23 mouse cellular contexts compared by ENCODE assay signal in genomic region chr12:3789626-3790185, GRCm38 (mm10). TPM values are rescaled to one million over a fixed set of nuclear protein-coding genes. Genes with fewer than 3 reads are reported as not detected.
A peak's percentile ranks its signal among the peaks of the same experiment; 100 is the strongest.
DNase-seq lines count a peak whose midpoint lies in the region; ATAC-seq and TF ChIP-seq lines count a peak whose summit lies in the region.
"Had no signal": no experiment of that assay in that cellular context is flagged by ENCODE, and none has a peak within 500 bp of the region (broad histone marks: within the 10 kb centered on the region; RNA-seq: fewer than 3 reads in every experiment).

No protein-coding gene starts in this region.

- no peak overlapping the region for H3K9ac ChIP-seq in stomach, embryonic 14.5 days (replicated peaks; ENCODE audit: low read depth, low read length)
- no peak overlapping the region for H3K9ac ChIP-seq in stomach, postnatal 0 days (ENCODE audit: low read length)
- H3K9ac ChIP-seq in CH12.LX (ENCODE audit: insufficient read depth, low read depth) = no peak overlapping the region
- H3K9ac ChIP-seq: embryonic facial prominence, embryonic 12.5 days; embryonic facial prominence, embryonic 15.5 days; forebrain, postnatal 0 days; hindbrain, embryonic 12.5 days; hindbrain, embryonic 15.5 days had no signal

- H3K4me3 ChIP-seq in stomach, embryonic 14.5 days (ENCODE audit: low read depth, low read length) = no peak overlapping the region
- H3K4me3 ChIP-seq in stomach, postnatal 0 days (ENCODE audit: low read depth, low read length) = no peak overlapping the region
- no peak overlapping the region for H3K4me3 ChIP-seq in thymus, adult 2 months (ENCODE audit: control insufficient read depth, insufficient read depth, low read length)
- H3K4me3 ChIP-seq in CH12.LX (replicated peaks in 1 of 3; ENCODE audit: low read depth in 2 of 3, low read length in 2 of 3, poor library complexity in 1 of 3) = no peak overlapping the region
- H3K4me3 ChIP-seq in layer of hippocampus, adult 2 months = no peak overlapping the region
- H3K4me3 ChIP-seq: embryonic facial prominence, embryonic 12.5 days; embryonic facial prominence, embryonic 15.5 days; gastrocnemius, adult 2 months; hindbrain, embryonic 12.5 days; hindbrain, embryonic 15.5 days had no signal

- 58% methylated on average over 5 of the region's 5 CpGs for WGBS in stomach, embryonic 14.5 days
- WGBS in stomach, postnatal 0 days = 54% methylated on average over 5 of the region's 5 CpGs
- WGBS in thymus, adult 2 months = 73% methylated on average over 5 of the region's 5 CpGs

- H3K36me3 ChIP-seq in stomach, embryonic 14.5 days (ENCODE audit: control insufficient read depth, insufficient read depth, low read length) = no peaks in the 10 kb centered on the region
- no peaks in the 10 kb centered on the region for H3K36me3 ChIP-seq in stomach, postnatal 0 days (ENCODE audit: control insufficient read depth, insufficient read depth, low read length)
- H3K36me3 ChIP-seq in thymus, adult 2 months (ENCODE audit: control insufficient read depth, insufficient read depth, low read length) = no peaks in the 10 kb centered on the region
- no peaks in the 10 kb centered on the region for H3K36me3 ChIP-seq in CH12.LX (replicated peaks in 1 of 2; ENCODE audit: control insufficient read depth in 1 of 2, insufficient read depth in 1 of 2, low read length in 1 of 2)
- H3K36me3 ChIP-seq: embryonic facial prominence, embryonic 12.5 days; embryonic facial prominence, embryonic 15.5 days; hindbrain, embryonic 12.5 days; hindbrain, embryonic 15.5 days had no signal

- no peak for TF ChIP-seq RAD21 in CH12.LX (IDR thresholded peaks at IDR 0.05; ENCODE audit: low read depth, low read length)

- in situ Hi-C loops in CH12.LX (cut with MboI; ENCODE audit: low pct_ligation_motif_present, low pct_unique_long_range_greater_than_20kb, low sequenced_read_pairs) = no loop called here

- no peak for ATAC-seq in stomach, embryonic 14.5 days (ENCODE audit: insufficient number of reproducible peaks, insufficient read depth, low FRiP score, low read depth)
- ATAC-seq in stomach, postnatal 0 days (ENCODE audit: low FRiP score, low TSS enrichment) = no peak
- ATAC-seq: forebrain, embryonic 14.5 days; forebrain, postnatal 0 days had no signal

- TF ChIP-seq CTCF in stomach, postnatal 0 days (IDR thresholded peaks at IDR 0.05; ENCODE audit: low read depth) = no peak
- TF ChIP-seq CTCF in thymus, adult 2 months (IDR thresholded peaks at IDR 0.05; ENCODE audit: borderline replicate concordance, control insufficient read depth, extremely low read depth, insufficient read depth, low read length, poor library complexity) = no peak
- no peak for TF ChIP-seq CTCF in CH12.LX (conservative IDR thresholded peaks at IDR 0.05 in 1 of 2, IDR thresholded peaks at IDR 0.05 in 1 of 2; ENCODE audit: low read depth in 2 of 2, low read length in 2 of 2)
- no peak for TF ChIP-seq CTCF in layer of hippocampus, adult 2 months (conservative IDR thresholded peaks at IDR 0.05)

- no peaks in the 10 kb centered on the region for H3K27me3 ChIP-seq in stomach, embryonic 14.5 days (ENCODE audit: control insufficient read depth, insufficient read depth, low read length)
- H3K27me3 ChIP-seq in stomach, postnatal 0 days (ENCODE audit: control insufficient read depth, insufficient read depth, low read length) = no peaks in the 10 kb centered on the region
- H3K27me3 ChIP-seq in thymus, adult 2 months (ENCODE audit: control insufficient read depth, insufficient read depth, low read length) = no peaks in the 10 kb centered on the region
- peaks cover 3% of the 10 kb centered on the region for H3K27me3 ChIP-seq in CH12.LX (replicated peaks)
- H3K27me3 ChIP-seq: embryonic facial prominence, embryonic 12.5 days; embryonic facial prominence, embryonic 15.5 days; hindbrain, embryonic 12.5 days; hindbrain, embryonic 15.5 days had no signal

- no peak for DNase-seq in stomach, postnatal 0 days (ENCODE audit: low spot score)
- peak; percentile 48 for DNase-seq in thymus, postnatal 4 days
- no peak for DNase-seq in thymus, adult 2 months
- peak; percentile 43 for DNase-seq in CH12.LX (ENCODE audit: extremely low read depth)
- DNase-seq in liver = no peak
- no peak for DNase-seq in layer of hippocampus, adult 2 months (ENCODE audit: low spot score in 2 of 2)
- DNase-seq: adrenal gland, adult 2 months; adrenal gland, postnatal 14 days; B cell, adult 2 months; cerebellum, adult 11 months; cerebellum, adult 8-10 months; cerebellum, postnatal 14 days; forebrain, postnatal 0 days; gastrocnemius, adult 2 months; gastrocnemius, postnatal 14 days; heart, adult 11 months had no signal

- TF ChIP-seq POLR2A in thymus, adult 2 months (IDR thresholded peaks at IDR 0.05; ENCODE audit: control insufficient read depth, extremely low read depth, insufficient read depth, low read length, poor library complexity) = no peak
- TF ChIP-seq POLR2A in CH12.LX (IDR thresholded peaks at IDR 0.05; ENCODE audit: low read depth, low read length) = no peak

- dilution Hi-C loops in CH12.LX (cut with MboI; ENCODE audit: extremely low pct_ligation_motif_present, extremely low pct_unique_long_range_greater_than_20kb, low sequenced_read_pairs) = no loop called here

- TF ChIP-seq EP300 in stomach, postnatal 0 days (optimal IDR thresholded peaks at IDR 0.05) = no peak
- TF ChIP-seq EP300 in CH12.LX (IDR thresholded peaks at IDR 0.05; ENCODE audit: low read length) = peak; percentile 36; the same call in 1 of the 2 replicates

- H3K4me1 ChIP-seq in stomach, embryonic 14.5 days (ENCODE audit: control insufficient read depth, insufficient read depth, low read length) = peaks cover 44% of the 10 kb centered on the region
- H3K4me1 ChIP-seq in stomach, postnatal 0 days (replicated peaks; ENCODE audit: control insufficient read depth, insufficient read depth) = peaks cover 7% of the 10 kb centered on the region
- H3K4me1 ChIP-seq in thymus, adult 2 months (replicated peaks; ENCODE audit: control insufficient read depth, insufficient read depth, low read length) = peaks cover 13% of the 10 kb centered on the region
- H3K4me1 ChIP-seq in CH12.LX (ENCODE audit: control insufficient read depth in 1 of 2, insufficient read depth in 2 of 2) = peaks cover 13 to 47% of the 10 kb centered on the region in 2 experiments

- H3K27ac ChIP-seq in stomach, embryonic 14.5 days (ENCODE audit: low read length) = peak overlapping the region; percentile 17; the same call in 1 of the 2 replicates
- no peak overlapping the region for H3K27ac ChIP-seq in stomach, postnatal 0 days (replicated peaks)
- H3K27ac ChIP-seq in thymus, adult 2 months (ENCODE audit: control insufficient read depth, insufficient read depth, low read length) = no peak overlapping the region
- no peak overlapping the region for H3K27ac ChIP-seq in CH12.LX (ENCODE audit: insufficient read depth, low read depth)
- no peak overlapping the region for H3K27ac ChIP-seq in layer of hippocampus, adult 2 months
- H3K27ac ChIP-seq: gastrocnemius, adult 2 months; hindbrain, embryonic 15.5 days had no signal

- H3K4me2 ChIP-seq in stomach, embryonic 14.5 days (replicated peaks; ENCODE audit: low read depth, low read length) = no peak overlapping the region
- H3K4me2 ChIP-seq in stomach, postnatal 0 days (replicated peaks; ENCODE audit: low read depth) = no peak overlapping the region
- H3K4me2 ChIP-seq in CH12.LX (ENCODE audit: insufficient read depth, low read depth, poor library complexity, severe bottlenecking) = no peak overlapping the region
- H3K4me2 ChIP-seq: embryonic facial prominence, embryonic 12.5 days; embryonic facial prominence, embryonic 15.5 days; heart, embryonic 11.5 days; hindbrain, embryonic 12.5 days; hindbrain, embryonic 15.5 days had no signal

- H3K9me3 ChIP-seq in stomach, embryonic 14.5 days (ENCODE audit: control insufficient read depth, low read depth, low read length) = no peaks in the 10 kb centered on the region
- no peaks in the 10 kb centered on the region for H3K9me3 ChIP-seq in stomach, postnatal 0 days (ENCODE audit: control insufficient read depth, low read length)
- H3K9me3 ChIP-seq in CH12.LX (replicated peaks; ENCODE audit: low read length) = no peaks in the 10 kb centered on the region
- H3K9me3 ChIP-seq: embryonic facial prominence, embryonic 12.5 days; embryonic facial prominence, embryonic 15.5 days; hindbrain, embryonic 12.5 days; hindbrain, embryonic 15.5 days had no signal

- no peaks in the 10 kb centered on the region for H3K79me2 ChIP-seq in CH12.LX (replicated peaks; ENCODE audit: control insufficient read depth, extremely low read depth, insufficient read depth, poor library complexity, severe bottlenecking)

TF ChIP-seq in CH12.LX, 34 proteins besides CTCF, POLR2A, EP300 and RAD21 (continues in another document):
- TF ChIP-seq MEF2A (IDR thresholded peaks at IDR 0.05; ENCODE audit: borderline replicate concordance, low read depth, low read length) = peak; percentile 65; the same call in 1 of the 2 replicates
- 0 out of 2 replicates have a peak, but pooled peaks have one; percentile 27 for TF ChIP-seq MAX (IDR thresholded peaks at IDR 0.05; ENCODE audit: low read length)
- TF ChIP-seq SIN3A (IDR thresholded peaks at IDR 0.05; ENCODE audit: low read length) = peak; percentile 35; the same call in 1 of the 2 replicates
- peak; percentile 58 for TF ChIP-seq BHLHE40 (IDR thresholded peaks at IDR 0.05; ENCODE audit: low read depth, low read length)
- 0 out of 2 replicates have a peak, but pooled peaks have one; percentile 41 for TF ChIP-seq MXI1 (IDR thresholded peaks at IDR 0.05; ENCODE audit: low read depth, low read length)
- peak; percentile 69; the same call in 1 of the 2 replicates for TF ChIP-seq ETS1 (conservative IDR thresholded peaks at IDR 0.05; ENCODE audit: low read depth, low read length)
- TF ChIP-seq USF1 (IDR thresholded peaks at IDR 0.05; ENCODE audit: low read depth, low read length) = peak; percentile 42
- peak; percentile 47; the same call in 1 of the 2 replicates for TF ChIP-seq TCF12 (IDR thresholded peaks at IDR 0.05; ENCODE audit: low read depth, low read length)
- TF ChIP-seq NRF1 (IDR thresholded peaks at IDR 0.05; ENCODE audit: low read depth, low read length) = peak; percentile 23; the same call in 1 of the 2 replicates
- TF ChIP-seq ZNF384 (IDR thresholded peaks at IDR 0.05; ENCODE audit: low read depth, low read length) = no peak
- TF ChIP-seq MAFK (IDR thresholded peaks at IDR 0.05; ENCODE audit: insufficient replicate concordance, low read length) = peak; percentile 34; the same call in 1 of the 2 replicates
- no peak for TF ChIP-seq MAZ (IDR thresholded peaks at IDR 0.05; ENCODE audit: low read depth, low read length)
- no peak for TF ChIP-seq JUND (conservative IDR thresholded peaks at IDR 0.05; ENCODE audit: low read depth, low read length)

RNA-seq across cellular contexts. Expression of gene Dnmt3a, which starts 16.1 kb away (rescaled TPM):
- polyA plus RNA-seq in stomach, embryonic 14.5 days (2014; fragmentation: Nextera tagmentation; extraction: Ambion mirVana) = 77.9 and 83.1 TPM in 2 replicates
- 29.7 and 44.0 TPM in 2 replicates for polyA plus RNA-seq in stomach, postnatal 0 days (2015; fragmentation: Nextera tagmentation; extraction: Ambion mirVana)
- 40.9 and 55.1 TPM in 2 replicates for polyA plus RNA-seq in thymus, adult 2 months (2012; rRNA removed)
- total RNA-seq in CH12.LX (2012; rRNA removed) (21.2 and 23.4 TPM in 2 replicates), CH12.LX (2014; rRNA removed) (15.4 and 15.5 TPM in 2 replicates)
- 61.5 TPM in 2 replicates for polyA plus RNA-seq in CH12.LX (2012; ENCODE audit: insufficient read length, low read depth)
- 10 to 100 TPM; 70.3 to 82.5 TPM for total RNA-seq in layer of hippocampus, adult 2 months (2021)

Comparison
In these comparisons a context has a peak if more than half of its experiments do, and no peak if none do; other contexts are left out.
1. DNase-seq: peak in thymus, postnatal 4 days (single experiment) and CH12.LX (single experiment); none in stomach, postnatal 0 days (single experiment), thymus, adult 2 months (single experiment), liver (single experiment) and layer of hippocampus, adult 2 months (0 of 2).